In the genomic region with DNA sequence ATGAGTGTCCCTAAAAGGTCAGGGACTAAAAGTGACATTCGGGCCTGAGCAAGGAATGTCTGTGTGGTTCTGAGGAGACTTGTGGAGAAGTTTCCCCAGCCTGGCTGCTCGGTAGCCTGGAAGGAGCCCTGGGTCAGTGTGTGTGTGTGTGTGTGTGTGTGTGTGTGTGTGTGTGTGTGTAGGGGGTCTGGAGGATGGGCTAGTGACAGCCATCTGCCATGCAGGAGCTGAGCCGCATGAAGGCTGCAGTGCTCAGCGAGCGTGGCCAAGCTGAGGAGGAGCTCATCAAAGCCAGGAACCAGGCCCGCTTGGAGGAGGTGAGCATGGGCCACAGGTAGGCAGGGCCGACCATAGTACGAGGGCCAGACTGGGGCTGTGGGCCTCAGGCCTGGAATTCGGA, we compare ENCODE assay signal across 16 mouse cellular contexts.
"Had no signal": no experiment of that assay in that cellular context is flagged by ENCODE, and none has a peak within 500 bp of the region (broad histone marks: within the 10 kb centered on the region; RNA-seq: fewer than 3 reads in every experiment).

No protein-coding gene starts in this region.

- H3K4me3 ChIP-seq: kidney, embryonic 15.5 days; liver, embryonic 13.5 days; midbrain, embryonic 12.5 days; myocyte; neural tube, embryonic 13.5 days had no signal

- H3K4me2 ChIP-seq: kidney, embryonic 15.5 days; liver, embryonic 13.5 days; midbrain, embryonic 12.5 days; neural tube, embryonic 13.5 days had no signal

- H3K9me3 ChIP-seq: kidney, embryonic 15.5 days; liver, embryonic 13.5 days; midbrain, embryonic 12.5 days; neural tube, embryonic 13.5 days had no signal

- DNase-seq: kidney, adult 8-10 months; kidney, postnatal 10 days; kidney, postnatal 36 days; left cerebral cortex, postnatal 4 days; liver, embryonic 13.5 days; lung, postnatal 14 days; retina, postnatal 1 day; right cerebral cortex, postnatal 4 days; thymus, adult 2 months; thymus, postnatal 25 days had no signal

- H3K9ac ChIP-seq: kidney, embryonic 15.5 days; liver, embryonic 13.5 days; midbrain, embryonic 12.5 days had no signal

- H3K27ac ChIP-seq: kidney, embryonic 15.5 days; liver, embryonic 13.5 days; midbrain, embryonic 12.5 days; neural tube, embryonic 13.5 days; stomach, postnatal 0 days had no signal

- ATAC-seq: midbrain, embryonic 16.5 days had no signal
